Mouse (Mus musculus): ENCODE measurements around the gene Gm11567. TPM values are rescaled to one million over a fixed set of nuclear protein-coding genes. Genes with fewer than 3 reads are reported as not detected.
"Not testable (repeated sequence)": the region's sequence is repeated elsewhere in the genome, so short reads cannot be mapped to it uniquely, and the experiment has no call there.

Gm11567 gene
- not detected in 2 replicates for total RNA-seq (2012; rRNA removed)
- polyA plus RNA-seq (2012; ENCODE audit: insufficient read depth in 1 of 2, insufficient read length in 2 of 2, low read depth in 1 of 2, low replicate concordance in 2 of 2, missing spikeins in 1 of 2): not detected

GRCm38 (mm10) chr11:99878887-99879286 is at the start of gene Gm11567:
TSS of gene Gm11567 (plus strand) at chr11:99879187.
- H3K27ac ChIP-seq (ENCODE audit: control insufficient read depth, low read depth, low read length); H3K9ac ChIP-seq (ENCODE audit: control insufficient read depth, low read depth, low read length, poor library complexity, severe bottlenecking); H3K27me3 ChIP-seq (ENCODE audit: control insufficient read depth in 1 of 2, insufficient read depth in 2 of 2, low read length in 2 of 2); H3K9me3 ChIP-seq (replicated peaks; ENCODE audit: insufficient read depth, low read length); H3K79me2 ChIP-seq (ENCODE audit: control insufficient read depth, insufficient read depth, low read length, poor library complexity); H3K4me1 ChIP-seq (ENCODE audit: control insufficient read depth in 1 of 2, insufficient read depth in 2 of 2, low read length in 2 of 2); DNase-seq (ENCODE audit: low read depth, low spot score); H3K36me3 ChIP-seq (ENCODE audit: control insufficient read depth in 1 of 2, insufficient read depth in 2 of 2, low read length in 2 of 2); H3K4me3 ChIP-seq (ENCODE audit: control insufficient read depth in 1 of 2, insufficient read depth in 1 of 2, low read depth in 2 of 2, low read length in 2 of 2): not testable (repeated sequence)

- Histone ChIP-seq H3K79me2 (ENCODE audit: control insufficient read depth, insufficient read depth, low read length, poor library complexity) (no peaks in the 10 kb centered on the region), H3K9ac (ENCODE audit: control insufficient read depth, low read depth, low read length, poor library complexity, severe bottlenecking) (no peak within 1 kb of the TSS), H3K4me3 (ENCODE audit: control insufficient read depth in 1 of 2, insufficient read depth in 1 of 2, low read depth in 2 of 2, low read length in 2 of 2) (no peak within 1 kb of the TSS), H3K4me1 (ENCODE audit: control insufficient read depth in 1 of 2, insufficient read depth in 2 of 2, low read length in 2 of 2) (no peaks in the 10 kb centered on the region), H3K27me3 (ENCODE audit: control insufficient read depth in 1 of 2, insufficient read depth in 2 of 2, low read length in 2 of 2) (no peaks in the 10 kb centered on the region), H3K27ac (ENCODE audit: control insufficient read depth, low read depth, low read length) (no peak within 1 kb of the TSS), H3K36me3 (ENCODE audit: control insufficient read depth in 1 of 2, insufficient read depth in 2 of 2, low read length in 2 of 2) (no peaks in the 10 kb centered on the region), H3K9me3 (replicated peaks; ENCODE audit: insufficient read depth, low read length) (no peaks in the 10 kb centered on the region)
- TF ChIP-seq ZKSCAN1 (IDR thresholded peaks at IDR 0.05; ENCODE audit: low read depth, low read length) (no peak), POLR2AphosphoS2 (IDR thresholded peaks at IDR 0.05; ENCODE audit: low read length) (no peak), USF1 (IDR thresholded peaks at IDR 0.05; ENCODE audit: low read depth, low read length) (no peak)
- DNase-seq (ENCODE audit: low read depth, low spot score): no peak
Measured at GRCm38 (mm10) chr11:99837966-99838365, 41.0 kb upstream of the Gm11567 start, which contains the start of gene 2300003K06Rik. TSS of gene 2300003K06Rik (minus strand) at chr11:99838066.

GRCm38 (mm10) chr11:99842185-99842584 is 36.8 kb upstream of the Gm11567 start:
- Histone ChIP-seq H3K36me3 (ENCODE audit: control insufficient read depth in 1 of 2, insufficient read depth in 2 of 2, low read length in 2 of 2) (no peaks in the 10 kb centered on the region), H3K27me3 (ENCODE audit: control insufficient read depth in 1 of 2, insufficient read depth in 2 of 2, low read length in 2 of 2) (no peaks in the 10 kb centered on the region), H3K27ac (ENCODE audit: control insufficient read depth, low read depth, low read length) (no peak overlapping the region), H3K9me3 (replicated peaks; ENCODE audit: insufficient read depth, low read length) (no peaks in the 10 kb centered on the region), H3K4me3 (ENCODE audit: control insufficient read depth in 1 of 2, insufficient read depth in 1 of 2, low read depth in 2 of 2, low read length in 2 of 2) (no peak overlapping the region), H3K9ac (ENCODE audit: control insufficient read depth, low read depth, low read length, poor library complexity, severe bottlenecking) (no peak overlapping the region), H3K79me2 (ENCODE audit: control insufficient read depth, insufficient read depth, low read length, poor library complexity) (no peaks in the 10 kb centered on the region), H3K4me1 (ENCODE audit: control insufficient read depth in 1 of 2, insufficient read depth in 2 of 2, low read length in 2 of 2) (no peaks in the 10 kb centered on the region)
- DNase-seq (ENCODE audit: low read depth, low spot score): no peak
- TF ChIP-seq MAZ (IDR thresholded peaks at IDR 0.05; ENCODE audit: low read depth, low read length): no peak
- no peak for TF ChIP-seq ZKSCAN1 (IDR thresholded peaks at IDR 0.05; ENCODE audit: low read depth, low read length)
- no peak for TF ChIP-seq ELF1 (IDR thresholded peaks at IDR 0.05; ENCODE audit: low read depth, low read length)
- TF ChIP-seq CHD2 (IDR thresholded peaks at IDR 0.05; ENCODE audit: low read length): no peak
- TF ChIP-seq KAT2A (conservative IDR thresholded peaks at IDR 0.05; ENCODE audit: low read depth, low read length): no peak
- no peak for TF ChIP-seq POLR2A (IDR thresholded peaks at IDR 0.05; ENCODE audit: control insufficient read depth in 1 of 2, insufficient read depth in 1 of 2, low read depth in 1 of 2, low read length in 2 of 2, poor library complexity in 1 of 2)
- TF ChIP-seq POLR2AphosphoS5 (IDR thresholded peaks at IDR 0.05; ENCODE audit: borderline replicate concordance, low read depth, low read length): no peak
- no peak for TF ChIP-seq NELFE (IDR thresholded peaks at IDR 0.05; ENCODE audit: low read depth, low read length)
- no peak for TF ChIP-seq POLR2AphosphoS2 (IDR thresholded peaks at IDR 0.05; ENCODE audit: low read length)
- TF ChIP-seq MYC (IDR thresholded peaks at IDR 0.05; ENCODE audit: low read depth, low read length): no peak
- no peak for TF ChIP-seq EP300 (IDR thresholded peaks at IDR 0.05; ENCODE audit: low read depth in 1 of 2, low read length in 2 of 2)
- no peak for TF ChIP-seq ZNF384 (IDR thresholded peaks at IDR 0.05; ENCODE audit: low read depth, low read length)
- no peak for TF ChIP-seq RCOR1 (IDR thresholded peaks at IDR 0.05; ENCODE audit: low read depth, low read length)

Measured in MEL (cell line).